Mouse (Mus musculus) midbrain, postnatal 0 days (tissue): ENCODE measurements at regions not wholly inside any gene's neighbourhood (a gene's known extent, or its start where the extent isn't known, plus 50 kb on each side); places are given as distances from the start of the nearest gene placed in this dataset.

ENCODE experiments used
- ATAC-seq: fragments of 200-750 bp; cut with Nextera tagmentation; 2 replicates; pipeline ENCODE4 v1.8.0; 2017; ENCODE audit warnings: moderate number of reproducible peaks, mild to moderate bottlenecking, moderate TSS enrichment, moderate library complexity; ENCODE audit not compliant: low FRiP score
- DNase-seq: peaks from one replicate; pipeline ENCODE4 v3.0.0-alpha.2; 2015; ENCODE audit warnings: low spot score
- H3K27ac ChIP-seq: fragments of 300-500 bp; sonication (generic); 2 replicates; pipeline ENCODE4 v1.5.1; 2014; ENCODE audit warnings: low read depth, mild to moderate bottlenecking, low read length, mixed read lengths
- H3K27me3 ChIP-seq: fragments of 300-500 bp; sonication (generic); 2 replicates; pipeline ENCODE4 v1.6.1; 2014; ENCODE audit warnings: low read length, control low read depth, mixed read lengths; ENCODE audit not compliant: insufficient read depth
- H3K36me3 ChIP-seq: fragments of 300-500 bp; sonication (generic); 2 replicates; pipeline ENCODE4 v1.6.1; 2014; ENCODE audit warnings: low read length, control low read depth, mixed read lengths; ENCODE audit not compliant: insufficient read depth
- H3K4me1 ChIP-seq: fragments of 300-500 bp; sonication (generic); 2 replicates; pipeline ENCODE4 v1.6.1; 2014; ENCODE audit warnings: mild to moderate bottlenecking, control low read depth, antibody characterized with exemption, low read length, mixed read lengths; ENCODE audit not compliant: insufficient read depth
- H3K4me2 ChIP-seq: fragments of 300-500 bp; sonication (generic); 2 replicates; pipeline ENCODE4 v1.6.1; 2014; ENCODE audit warnings: low read depth, mild to moderate bottlenecking, low read length, mixed read lengths; ENCODE audit not compliant: poor library complexity, severe bottlenecking
- H3K4me3 ChIP-seq: fragments of 300-500 bp; sonication (generic); 2 replicates; pipeline ENCODE4 v1.5.1; 2014; ENCODE audit warnings: low read depth, mild to moderate bottlenecking, low read length, moderate library complexity
- H3K9ac ChIP-seq: fragments of 300-500 bp; sonication (generic); replicated peaks from 2 replicates; pipeline ENCODE4 v1.6.1; 2014; ENCODE audit warnings: mild to moderate bottlenecking, low read length, moderate library complexity, mixed read lengths; ENCODE audit not compliant: poor library complexity, severe bottlenecking
- H3K9me3 ChIP-seq: fragments of 300-500 bp; sonication (generic); 2 replicates; pipeline ENCODE4 v1.6.1; 2016; ENCODE audit warnings: low read length, control low read depth
- CTCF ChIP-seq: IDR thresholded peaks from 2 replicates; pipeline ENCODE4 v1.5.1; 2016; ENCODE audit warnings: antibody characterized with exemption, mild to moderate bottlenecking
- WGBS: fragments of 180-500 bp; shearing (Covaris S2); extraction: QIAGEN DNeasy Blood & Tissue Kit; methylation state at CpG from one replicate; pipeline ENCODE4 v1.1.7; 2014; 5-methylcytosine and 5-hydroxymethylcytosine counted together

- H3K27me3 ChIP-seq = no peaks in the 10 kb centered on the region
- WGBS = 70% methylated on average over 3 of the region's 3 CpGs
- ATAC-seq (0 out of 2 replicates have a peak, but pooled peaks have one; percentile 52), DNase-seq (no peak)
- TF ChIP-seq CTCF = no peak
- no peaks in the 10 kb centered on the region for H3K36me3 ChIP-seq
- H3K27ac ChIP-seq = no peak overlapping the region
- H3K4me2 ChIP-seq = no peak overlapping the region
- no peaks in the 10 kb centered on the region for H3K4me1 ChIP-seq
- no peaks in the 10 kb centered on the region for H3K9me3 ChIP-seq
- H3K4me3 ChIP-seq = no peak overlapping the region
- no peak overlapping the region for H3K9ac ChIP-seq
Measured at GRCm38 (mm10) chr3:133901931-133902330, 334.4 kb upstream of the Cxxc4 start.

GRCm38 (mm10) chr3:133922200-133922599 is 314.1 kb upstream of the Cxxc4 start:
- ATAC-seq = no peak
- H3K27ac ChIP-seq = no peak overlapping the region
- H3K9me3 ChIP-seq = no peaks in the 10 kb centered on the region
- H3K4me1 ChIP-seq = no peaks in the 10 kb centered on the region
- no peak overlapping the region for H3K4me2 ChIP-seq
- no peak overlapping the region for H3K9ac ChIP-seq
- no peaks in the 10 kb centered on the region for H3K36me3 ChIP-seq
- TF ChIP-seq CTCF = no peak
- no peak overlapping the region for H3K4me3 ChIP-seq
- DNase-seq = no peak
- no peaks in the 10 kb centered on the region for H3K27me3 ChIP-seq

- no peak for DNase-seq
Measured at GRCm38 (mm10) chr3:133965322-133965721, 271.0 kb upstream of the Cxxc4 start.

GRCm38 (mm10) chr3:133968176-133968575 is 268.1 kb upstream of the Cxxc4 start:
- DNase-seq = peak; percentile 18
- H3K4me1 ChIP-seq = no peaks in the 10 kb centered on the region
- no peak overlapping the region for H3K27ac ChIP-seq
- no peak overlapping the region for H3K9ac ChIP-seq
- no peak for ATAC-seq
- no peaks in the 10 kb centered on the region for H3K36me3 ChIP-seq
- no peaks in the 10 kb centered on the region for H3K9me3 ChIP-seq
- 66% methylated on average over 6 of the region's 6 CpGs for WGBS
- TF ChIP-seq CTCF = no peak
- H3K4me2 ChIP-seq = no peak overlapping the region
- no peak overlapping the region for H3K4me3 ChIP-seq
- H3K27me3 ChIP-seq = no peaks in the 10 kb centered on the region

More at GRCm38 (mm10) chr3:133965322-133965721, 271.0 kb upstream of the Cxxc4 start:
- Histone ChIP-seq H3K9me3 (no peaks in the 10 kb centered on the region), H3K9ac (no peak overlapping the region), H3K27ac (no peak overlapping the region), H3K36me3 (no peaks in the 10 kb centered on the region), H3K4me2 (no peak overlapping the region), H3K4me1 (no peaks in the 10 kb centered on the region), H3K4me3 (no peak overlapping the region), H3K27me3 (no peaks in the 10 kb centered on the region)
- no peak for TF ChIP-seq CTCF
- 82% methylated on average over 2 of the region's 2 CpGs for WGBS
- ATAC-seq = no peak

- WGBS = 56% methylated on average over 2 of the region's 2 CpGs
- no peak overlapping the region for H3K4me3 ChIP-seq
- TF ChIP-seq CTCF = no peak
- no peaks in the 10 kb centered on the region for H3K4me1 ChIP-seq
- H3K9ac ChIP-seq = no peak overlapping the region
- no peak overlapping the region for H3K27ac ChIP-seq
- no peaks in the 10 kb centered on the region for H3K9me3 ChIP-seq
- H3K36me3 ChIP-seq = no peaks in the 10 kb centered on the region
- no peak for DNase-seq
- no peaks in the 10 kb centered on the region for H3K27me3 ChIP-seq
- H3K4me2 ChIP-seq = no peak overlapping the region
- no peak for ATAC-seq
Measured at GRCm38 (mm10) chr3:133972774-133973173, 263.5 kb upstream of the Cxxc4 start.

GRCm38 (mm10) chr3:133987681-133988080 is 248.6 kb upstream of the Cxxc4 start:
- TF ChIP-seq CTCF = no peak
- DNase-seq (no peak), ATAC-seq (no peak)
- WGBS = 90% methylated on average over 2 of the region's 2 CpGs
- Histone ChIP-seq H3K36me3 (no peaks in the 10 kb centered on the region), H3K9me3 (no peaks in the 10 kb centered on the region), H3K27me3 (no peaks in the 10 kb centered on the region), H3K27ac (no peak overlapping the region), H3K4me1 (no peaks in the 10 kb centered on the region), H3K9ac (no peak overlapping the region), H3K4me3 (no peak overlapping the region), H3K4me2 (no peak overlapping the region)

- Histone ChIP-seq H3K4me3 (no peak overlapping the region), H3K4me2 (no peak overlapping the region), H3K27me3 (no peaks in the 10 kb centered on the region), H3K4me1 (no peaks in the 10 kb centered on the region), H3K9ac (no peak overlapping the region), H3K9me3 (no peaks in the 10 kb centered on the region), H3K27ac (no peak overlapping the region), H3K36me3 (no peaks in the 10 kb centered on the region)
- no peak for DNase-seq
- no peak for TF ChIP-seq CTCF
- no peak for ATAC-seq
- WGBS = 80% methylated on average over 2 of the region's 2 CpGs
Measured at GRCm38 (mm10) chr3:133993971-133994370, 242.3 kb upstream of the Cxxc4 start.
